Mouse (Mus musculus) mouse trophoblast stem cell (cell line): ENCODE results near the gene Dbx2.

Experiments
- in situ Hi-C, 2 experiments: fragments of 300-500 bp; cut with MseI, MboI; formaldehyde crosslinking; loops; 2 replicates in 1 of 2; 3 replicates in 1 of 2; pipeline ENCODE4 v1.15.1; 2025

The Dbx2 gene

DNA sequence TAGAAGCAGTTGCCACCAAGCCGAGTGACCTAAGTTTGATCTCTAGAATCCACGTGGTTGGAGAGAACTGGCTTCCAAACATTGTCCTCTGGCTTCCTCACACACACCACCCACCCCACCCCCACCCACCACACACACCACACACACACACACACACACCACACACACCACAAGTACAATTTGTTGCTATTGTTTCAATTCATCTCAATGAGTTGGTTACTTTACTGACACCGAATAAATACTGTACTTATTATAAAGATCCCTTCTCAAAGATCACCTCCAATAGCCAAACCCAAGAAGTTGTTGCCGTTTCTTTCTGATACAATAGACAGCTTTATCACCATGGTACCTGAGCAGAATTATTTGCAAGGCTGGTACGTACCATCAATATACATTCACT is at the start of gene Dbx2:
Gene Dbx2, minus strand, starts transcription at position 101 of the 400 bp plus-strand sequence.
- in situ Hi-C loops: no loop called here

DNA sequence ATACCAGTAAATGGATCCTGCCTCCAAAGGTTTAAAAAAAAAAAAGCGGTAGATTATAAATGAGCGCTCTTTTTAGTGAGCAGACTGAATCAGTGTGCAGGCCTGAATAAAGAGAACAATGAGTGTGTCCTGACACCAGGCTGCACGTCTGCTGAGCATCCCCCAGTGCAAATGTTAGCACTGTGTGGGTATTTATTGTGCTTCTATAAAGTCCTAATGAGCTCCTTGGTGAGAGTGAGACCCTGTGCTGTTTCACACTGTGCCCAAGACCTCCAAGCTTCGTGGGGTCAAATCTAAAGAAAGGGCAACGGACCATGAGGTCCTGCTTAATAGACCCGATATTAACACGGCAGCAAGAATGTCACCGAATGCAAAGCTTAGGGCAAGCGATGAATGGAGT is 46.4 kb upstream of the Dbx2 start:
- in situ Hi-C loops: no loop called here

DNA sequence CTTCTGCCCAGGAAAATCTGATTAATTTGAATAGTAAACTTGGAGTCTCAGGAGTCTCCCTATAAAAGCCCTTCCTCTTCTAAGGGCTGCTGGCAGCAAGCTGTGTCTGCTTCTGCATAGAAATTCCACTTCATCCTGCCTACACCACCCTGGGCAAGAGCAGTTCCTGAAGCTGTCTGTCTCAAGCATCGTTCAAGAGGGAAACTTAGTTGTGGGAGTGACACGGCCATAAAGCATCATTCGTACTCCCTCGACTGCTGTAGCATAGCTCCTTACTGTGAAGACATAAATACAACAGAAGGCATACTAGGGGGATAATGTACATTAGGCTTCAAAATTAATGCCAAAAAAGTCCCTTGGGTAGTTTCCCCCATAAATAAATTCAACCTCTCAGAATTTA is 45.8 kb upstream of the Dbx2 start:
- in situ Hi-C loops: no loop called here

DNA sequence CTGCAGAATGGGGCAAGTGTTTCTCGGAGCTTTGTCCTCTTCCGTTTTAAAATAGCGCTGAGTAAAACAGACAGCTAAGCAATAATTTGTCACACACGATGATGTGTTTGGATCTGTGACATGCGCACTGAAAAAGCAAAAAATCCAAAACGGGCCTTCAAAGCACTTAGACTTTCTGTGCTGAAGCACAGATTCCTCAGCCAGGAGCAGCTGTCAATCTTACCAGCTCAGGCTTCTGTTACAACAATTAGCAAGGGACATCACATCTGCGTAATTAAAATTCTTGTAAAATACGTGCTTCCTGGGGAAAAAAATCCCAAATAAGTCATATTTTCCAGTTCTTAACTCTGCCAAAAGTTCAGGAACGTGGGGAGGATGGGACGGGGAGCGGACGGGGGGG is 43.6 kb upstream of the Dbx2 start:
- in situ Hi-C loops: no loop called here

DNA sequence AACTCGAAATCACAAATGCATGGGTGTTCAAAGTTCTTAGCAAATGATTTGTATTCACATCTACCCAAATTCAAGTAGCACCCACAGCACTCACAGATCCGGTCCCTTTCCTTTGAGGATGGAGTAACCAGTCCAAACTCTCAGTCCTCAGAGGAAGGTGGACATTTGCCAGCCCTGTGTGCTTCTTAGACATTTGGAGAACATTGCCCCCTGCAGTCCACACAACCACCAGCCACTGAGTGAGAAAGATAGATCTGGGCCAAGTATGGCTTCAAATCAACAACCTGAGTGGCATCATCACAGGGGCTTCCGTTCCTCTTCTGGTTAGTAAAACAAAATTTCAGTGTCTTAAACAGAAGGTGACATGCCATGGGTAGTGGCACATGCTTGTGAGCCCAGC is 38.0 kb upstream of the Dbx2 start:
- in situ Hi-C loops: no loop called here

DNA sequence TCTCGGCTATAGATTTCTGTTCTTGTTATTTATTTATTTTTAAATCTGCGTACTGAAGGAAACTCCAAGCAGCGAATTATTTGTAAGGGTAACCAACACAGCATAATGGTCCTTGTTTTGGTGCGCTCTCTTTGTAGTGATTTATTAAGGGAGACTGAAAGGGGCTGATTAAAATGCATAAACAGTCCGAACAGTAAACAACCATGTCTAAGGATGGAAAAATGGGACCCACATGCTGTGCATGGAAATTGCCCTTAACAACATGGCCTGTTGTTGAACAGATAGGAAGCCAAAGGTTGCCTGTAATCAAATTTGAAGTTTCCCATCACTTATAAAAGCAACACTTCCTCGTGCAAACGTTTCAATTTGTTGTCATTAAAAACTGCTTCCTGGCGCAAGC is 35.8 kb upstream of the Dbx2 start:
- in situ Hi-C loops: no loop called here

DNA sequence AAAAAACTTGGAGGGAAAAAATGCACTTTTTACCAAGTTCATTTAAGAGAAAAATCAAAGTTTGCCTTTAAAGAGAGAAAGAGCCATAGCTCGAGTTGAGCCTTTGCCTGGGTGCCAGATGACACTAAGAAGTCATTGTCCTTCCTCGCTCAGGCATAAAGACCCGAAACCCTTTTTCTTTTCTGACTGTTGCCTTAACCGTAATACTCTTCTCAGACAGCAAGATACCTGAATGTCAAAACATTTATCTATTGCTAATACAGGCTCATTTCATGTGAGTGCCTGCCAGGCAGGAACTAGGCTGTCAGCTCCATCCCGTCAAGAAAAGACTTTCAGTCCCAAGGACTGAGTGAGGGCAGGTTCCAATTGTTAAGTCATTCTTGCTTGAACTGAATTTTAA is 35.4 kb upstream of the Dbx2 start:
- in situ Hi-C loops: no loop called here

DNA sequence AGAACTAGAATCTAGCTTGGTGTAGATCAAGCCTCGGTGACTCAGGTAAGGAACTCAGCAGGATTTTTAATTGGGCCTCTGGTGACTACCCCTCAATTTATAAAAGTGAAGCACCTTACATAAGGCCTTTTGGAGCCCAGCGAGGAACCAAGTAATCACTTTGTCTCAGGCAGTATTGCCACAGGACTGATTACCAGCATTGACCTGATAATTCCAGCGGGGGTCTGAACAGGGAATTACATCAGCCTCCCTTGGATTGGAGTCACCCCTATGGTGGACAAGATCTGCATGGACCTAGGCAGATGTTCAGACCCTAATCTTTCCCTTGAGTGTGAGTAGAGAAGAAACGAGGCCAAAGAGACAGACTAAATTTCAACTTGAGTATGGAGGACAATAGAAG is 26.9 kb upstream of the Dbx2 start:
- in situ Hi-C loops: no loop called here

DNA sequence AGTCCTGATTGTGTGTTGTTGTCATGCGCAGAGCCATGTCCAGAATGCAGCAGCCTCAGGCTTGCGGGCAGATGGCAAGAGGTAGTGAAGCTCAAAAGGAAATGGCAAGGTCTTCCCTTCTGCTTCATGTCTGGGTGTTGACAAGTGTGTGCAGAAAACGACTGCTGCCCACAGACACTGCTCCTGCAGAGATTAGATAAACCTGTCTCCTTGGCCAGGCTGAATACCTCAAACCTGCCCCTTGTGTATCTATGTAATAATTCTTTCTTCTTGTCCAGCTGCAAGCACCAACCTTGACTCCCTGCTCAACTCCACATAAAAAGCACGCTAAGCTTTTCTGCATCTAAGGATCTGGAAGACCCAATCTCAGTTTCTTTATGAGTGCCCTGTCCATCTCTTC is 19.9 kb upstream of the Dbx2 start:
- in situ Hi-C loops: no loop called here

DNA sequence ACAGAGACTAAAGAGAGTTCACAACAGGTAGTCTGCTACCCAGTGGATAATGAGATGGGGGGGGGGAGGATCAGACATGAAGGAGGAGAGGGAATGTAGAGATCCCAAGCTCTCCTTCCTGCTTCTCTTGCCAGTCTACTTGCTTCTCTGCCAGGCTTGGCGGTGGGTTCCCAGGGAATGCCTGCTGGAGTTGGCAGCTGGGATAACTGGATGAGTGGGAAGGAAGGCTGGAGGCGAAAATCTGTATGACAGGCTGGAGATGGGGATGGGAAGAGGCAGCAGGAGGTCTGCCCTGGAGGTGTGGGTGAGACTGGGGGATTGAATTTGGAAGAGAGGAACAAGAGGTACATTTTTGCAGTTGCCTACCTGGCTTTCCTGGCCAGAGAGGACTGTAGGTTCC is 19.4 kb upstream of the Dbx2 start:
- in situ Hi-C loops: no loop called here

DNA sequence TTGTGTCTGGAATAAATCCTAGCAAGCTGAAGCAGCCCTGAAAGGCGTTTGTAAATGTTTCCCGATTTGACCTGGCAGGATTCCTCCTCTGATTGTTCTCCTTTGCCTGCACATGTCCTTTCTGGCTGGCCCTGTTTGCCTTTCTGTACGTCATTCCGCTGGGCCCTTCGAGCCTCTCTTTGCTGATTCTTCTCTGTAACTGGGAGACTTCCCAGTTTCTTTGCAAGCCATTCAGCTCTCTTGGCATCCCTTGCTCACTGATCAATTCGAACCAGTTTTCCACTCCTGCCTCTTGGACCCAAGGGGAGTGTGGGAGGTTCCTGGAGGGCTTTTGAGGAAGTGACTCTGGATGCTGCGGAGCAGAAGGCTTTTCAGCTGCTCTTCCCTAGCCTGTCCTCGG is 11.4 kb upstream of the Dbx2 start:
- in situ Hi-C loops: no loop called here

DNA sequence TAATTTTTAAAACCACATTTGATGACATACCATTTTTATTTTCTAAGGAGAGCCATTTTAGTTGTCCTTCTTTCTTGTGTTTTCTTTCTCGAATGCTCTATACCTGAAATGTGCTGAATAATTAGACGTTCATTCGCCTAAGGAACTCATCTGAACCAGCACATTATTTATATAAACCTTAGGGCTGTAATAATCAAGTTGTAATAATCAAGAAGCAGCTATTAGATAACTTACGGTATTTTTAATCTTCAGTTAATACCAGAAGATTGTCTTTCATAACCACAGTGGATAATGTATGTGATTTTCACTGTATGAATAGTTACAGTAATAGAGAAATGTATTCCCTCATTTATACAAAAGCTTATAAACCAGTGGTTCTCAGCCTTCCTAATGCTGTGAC is 9.2 kb upstream of the Dbx2 start:
- in situ Hi-C loops: no loop called here

DNA sequence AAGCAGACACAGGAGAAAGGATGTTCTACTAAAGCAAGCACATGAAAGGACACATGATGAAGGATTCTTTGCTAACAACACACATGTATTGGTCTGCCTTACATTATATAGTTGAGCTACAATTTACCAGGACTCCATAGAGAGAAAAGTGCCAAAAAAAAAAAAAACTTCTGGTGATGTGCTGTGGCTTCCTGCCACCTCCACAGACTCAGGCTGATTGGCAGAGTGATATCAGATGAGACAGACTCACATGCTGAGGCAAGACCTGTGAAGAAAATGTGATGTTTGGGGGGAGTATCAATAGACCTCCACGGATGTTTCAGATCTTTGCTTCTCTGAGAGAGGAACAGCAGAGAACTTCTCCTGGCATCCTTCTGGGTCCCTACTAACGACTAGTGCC is 6.0 kb upstream of the Dbx2 start:
- in situ Hi-C loops: no loop called here

DNA sequence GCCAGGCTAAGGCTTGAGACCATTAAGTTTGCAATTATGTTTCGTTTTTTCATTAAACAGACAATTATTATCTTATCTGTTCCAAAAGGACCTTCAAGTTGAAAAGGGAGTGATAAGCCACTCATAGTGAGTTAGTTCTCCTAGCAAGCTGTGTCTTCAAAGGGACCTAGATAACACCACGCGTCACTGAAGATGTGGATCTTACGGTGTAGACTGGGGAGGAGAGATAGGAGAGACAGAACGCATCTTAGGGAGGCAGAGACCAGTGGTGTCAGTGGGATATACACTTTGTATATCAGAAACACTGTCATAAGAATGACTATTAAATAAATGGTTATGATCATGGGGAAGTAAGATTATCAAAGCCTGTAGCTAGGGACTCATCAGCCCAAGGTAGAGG is 4.6 kb upstream of the Dbx2 start:
- in situ Hi-C loops: no loop called here

DNA sequence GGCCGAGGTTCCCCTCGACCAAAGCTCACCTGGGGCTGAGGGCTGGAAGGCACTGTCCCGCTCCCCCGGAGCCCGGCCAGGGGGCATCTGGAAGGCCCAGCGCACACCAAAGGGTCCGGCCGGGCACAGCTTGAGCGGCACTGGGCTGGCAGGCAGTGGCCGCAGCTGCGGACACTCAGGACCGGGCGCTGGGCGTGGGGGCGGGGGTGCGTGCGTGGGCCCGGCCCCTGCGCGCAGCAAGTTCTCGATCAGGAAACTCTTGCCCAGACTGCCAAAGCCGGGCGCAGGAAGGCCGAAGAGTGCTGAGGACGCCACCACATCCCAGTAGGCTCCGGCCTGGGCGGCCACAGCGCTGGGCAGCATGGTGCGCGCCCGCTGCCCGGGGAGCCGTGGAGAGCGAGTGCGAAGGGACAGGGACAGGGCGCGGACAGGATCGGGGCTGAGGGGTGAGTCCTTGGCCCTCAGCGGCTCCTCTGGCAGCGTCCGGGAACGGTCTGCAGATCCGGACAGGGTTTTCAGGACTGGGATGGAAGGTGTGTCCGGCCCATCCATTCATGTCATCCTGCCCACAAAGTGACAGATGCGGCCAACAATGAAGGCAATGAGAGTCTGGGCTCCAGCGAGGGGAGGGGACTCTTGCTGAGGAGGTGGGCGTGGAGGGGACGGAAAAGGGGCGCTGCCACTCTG is 1.4 kb downstream of the Dbx2 start:
- in situ Hi-C loops: no loop called here

DNA sequence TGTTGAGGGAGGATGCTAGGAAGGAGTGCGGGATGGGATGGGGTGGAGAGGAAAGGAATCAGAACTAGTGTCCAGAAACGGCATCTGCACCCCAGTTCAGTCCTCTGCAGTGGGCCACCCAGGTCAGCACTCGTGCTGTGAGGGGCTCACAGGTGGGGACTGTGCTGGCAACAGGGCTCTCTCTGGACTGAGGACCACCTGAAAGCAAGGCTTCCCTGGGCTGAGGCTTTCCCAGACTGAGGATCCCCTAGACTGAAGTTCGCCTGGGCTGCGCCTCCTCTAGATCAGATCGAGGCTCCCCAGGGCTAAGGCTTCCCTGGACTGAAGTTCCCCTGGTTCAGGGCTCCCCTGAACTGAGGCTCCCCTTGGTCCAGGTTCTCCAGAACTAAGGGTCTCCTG is 1.9 kb downstream of the Dbx2 start:
- in situ Hi-C loops: no loop called here

DNA sequence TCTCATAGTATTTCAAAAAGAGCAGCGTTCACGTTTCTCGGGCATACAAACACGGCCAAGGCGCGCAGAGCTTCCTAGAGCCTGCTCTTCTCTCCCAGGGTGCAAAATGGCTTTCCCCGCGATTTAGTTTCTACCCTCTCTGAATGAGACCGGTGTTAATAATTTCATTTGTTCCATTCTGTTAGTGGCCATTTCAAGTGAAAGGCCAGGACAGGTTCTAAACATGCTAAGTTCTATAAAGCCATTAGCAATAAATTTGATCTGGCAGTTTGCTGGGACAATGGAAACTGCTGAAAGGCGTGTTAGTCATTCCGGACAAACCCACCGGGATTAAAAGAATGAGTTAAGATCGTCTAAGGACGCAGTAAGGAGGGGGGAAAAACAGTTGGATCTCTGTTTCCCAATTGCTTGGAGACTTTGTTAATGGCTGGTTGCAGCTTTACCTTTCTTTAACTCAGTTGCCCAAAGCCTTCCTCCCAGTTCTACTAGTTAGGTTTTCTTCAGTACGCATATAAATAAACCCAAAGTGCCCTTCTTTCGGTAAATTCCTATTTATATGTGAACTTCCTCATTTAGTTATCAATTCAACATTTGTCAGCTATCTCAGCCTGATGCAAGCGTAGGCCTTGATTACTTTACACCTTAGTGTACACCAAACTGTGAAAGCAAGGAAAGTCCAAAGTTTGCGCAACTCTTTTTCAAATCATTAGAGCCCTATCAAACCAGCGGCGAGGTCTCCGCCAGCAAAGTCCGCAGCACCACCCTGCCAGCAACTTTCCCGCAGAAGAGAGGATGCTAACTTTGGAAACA is 2.7 kb downstream of the Dbx2 start:
- in situ Hi-C loops: no loop called here

DNA sequence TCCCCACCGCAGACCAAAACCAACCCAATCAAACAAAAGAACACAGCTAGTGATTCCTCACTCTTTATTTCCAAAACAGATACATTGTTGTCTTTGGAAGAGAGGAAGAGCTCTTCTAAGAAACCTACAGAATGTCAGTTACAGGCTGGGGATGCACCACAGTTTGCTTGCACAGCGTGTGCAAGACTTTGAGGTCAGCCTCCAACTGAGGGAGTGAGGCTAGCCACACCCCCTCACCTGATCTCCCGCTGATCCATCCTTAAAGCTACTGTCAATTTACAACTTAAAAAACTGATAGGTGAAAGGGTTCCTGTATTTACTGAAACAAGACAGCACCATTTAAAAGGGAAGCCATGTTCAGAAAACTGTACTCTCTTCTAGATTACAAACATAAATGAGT is 3.9 kb downstream of the Dbx2 start:
- in situ Hi-C loops: no loop called here

DNA sequence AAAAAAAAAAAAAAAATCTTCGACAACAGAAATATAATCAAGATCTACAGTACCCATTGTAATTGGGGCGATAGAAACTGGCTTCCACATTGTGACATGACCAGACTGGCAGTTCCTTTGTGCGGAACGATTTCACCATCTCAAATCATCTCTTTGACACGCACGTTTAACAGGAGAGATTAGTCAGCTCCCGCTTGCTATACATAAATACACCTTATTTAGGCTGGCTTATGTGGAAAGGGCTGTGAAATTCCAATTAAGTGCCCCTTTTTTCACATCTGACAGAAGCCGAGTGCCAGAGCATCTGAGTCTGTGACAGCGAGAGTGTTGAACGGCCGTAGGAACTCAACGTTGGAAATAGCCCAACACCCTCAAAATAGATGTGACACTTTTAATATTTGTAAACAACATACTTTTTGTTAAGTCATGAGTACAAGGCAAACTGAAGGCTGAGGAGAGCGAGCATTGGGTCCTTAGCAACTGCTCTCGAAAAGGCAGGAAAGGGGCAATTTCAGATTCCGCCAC is 12.2 kb downstream of the Dbx2 start:
- in situ Hi-C loops: no loop called here

DNA sequence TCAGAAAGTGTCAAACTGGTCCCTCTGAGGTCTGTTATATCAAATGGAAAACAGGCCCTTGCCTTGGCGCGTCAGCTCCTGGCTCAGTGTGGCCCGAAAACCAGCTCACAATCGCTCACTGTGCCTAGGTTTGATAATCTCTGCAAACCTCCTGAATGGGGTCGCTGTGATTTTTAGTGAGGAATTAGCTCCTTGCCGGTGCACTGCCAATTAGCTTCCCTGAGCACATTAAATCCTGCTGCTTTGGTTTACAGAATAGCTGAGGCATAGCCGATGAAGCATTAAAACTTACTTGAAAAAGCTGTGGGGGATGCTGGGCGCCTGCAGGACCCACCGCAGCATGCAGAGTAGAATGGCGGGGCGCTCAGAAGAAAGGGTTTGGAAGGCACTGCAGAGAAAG is 15.4 kb downstream of the Dbx2 start:
- in situ Hi-C loops: no loop called here

DNA sequence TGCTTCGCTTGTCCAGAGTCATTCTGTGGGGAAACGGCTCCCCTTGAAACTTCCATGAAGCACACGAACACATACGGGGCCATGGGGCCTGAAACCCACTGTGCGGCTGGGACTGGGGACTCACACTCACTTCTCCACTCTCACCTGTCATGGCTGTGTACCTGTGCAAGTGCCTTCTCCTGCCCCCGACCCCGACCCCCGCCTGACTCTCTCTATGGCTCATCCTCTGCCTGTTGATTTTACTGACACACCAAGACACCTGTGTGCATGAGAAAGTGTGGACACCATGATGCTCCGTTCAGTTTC is 16.0 kb downstream of the Dbx2 start:
- in situ Hi-C loops: no loop called here

DNA sequence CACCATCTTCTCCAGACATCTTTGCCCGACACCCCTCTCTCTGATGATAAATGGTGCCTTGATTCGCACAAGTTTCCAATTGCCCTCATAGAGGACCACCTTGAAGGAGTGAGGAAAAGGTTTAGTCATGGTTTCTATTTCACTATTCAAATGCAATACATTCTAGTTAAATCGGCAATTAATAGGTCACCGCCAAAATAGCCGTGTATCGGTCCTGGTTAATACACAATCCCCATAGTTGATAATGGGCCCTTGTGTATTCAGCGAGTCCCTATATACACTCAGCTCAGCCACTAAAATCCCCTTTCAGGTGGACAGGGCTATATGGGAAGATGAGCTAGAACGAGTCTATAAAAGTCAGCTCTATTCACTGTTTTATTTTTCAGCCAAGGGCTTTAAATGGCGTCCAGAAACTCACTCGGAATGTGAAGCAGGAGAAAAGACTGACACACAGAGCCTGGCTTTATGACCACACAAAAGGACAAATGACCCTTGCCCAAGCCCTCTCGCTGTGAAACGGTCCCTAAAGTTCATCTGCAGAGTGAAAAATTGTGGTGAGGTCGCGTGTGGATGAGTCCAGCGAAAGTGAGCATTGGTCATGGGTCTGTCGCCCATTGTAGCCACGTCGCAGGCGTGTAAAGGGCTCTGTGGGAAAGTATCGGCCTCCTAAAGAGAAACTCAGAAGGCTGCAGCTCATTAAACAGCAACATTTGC is 16.5 kb downstream of the Dbx2 start:
- in situ Hi-C loops: no loop called here

DNA sequence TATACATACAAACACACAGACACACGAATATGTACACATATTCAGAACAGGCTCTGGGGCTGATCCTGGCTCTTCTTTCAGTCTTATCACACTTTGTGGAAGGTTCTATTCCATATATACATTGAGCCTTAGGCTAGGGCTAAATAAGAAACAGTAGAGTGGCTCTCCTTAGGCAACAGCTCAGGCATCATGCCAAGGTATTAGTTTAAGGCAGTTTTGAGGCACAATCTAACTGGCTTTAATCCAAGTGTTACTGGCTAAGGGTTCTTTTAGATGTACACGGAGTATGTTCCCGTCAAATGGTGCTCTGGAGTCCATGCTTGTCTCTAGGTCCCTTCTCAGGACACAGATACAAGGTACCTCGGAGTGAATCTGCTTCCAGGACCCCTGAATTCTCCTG is 31.4 kb downstream of the Dbx2 start:
- in situ Hi-C loops: no loop called here
